Mouse (Mus musculus): ENCODE measurements around the gene Cln6.

Cln6 gene

DNA sequence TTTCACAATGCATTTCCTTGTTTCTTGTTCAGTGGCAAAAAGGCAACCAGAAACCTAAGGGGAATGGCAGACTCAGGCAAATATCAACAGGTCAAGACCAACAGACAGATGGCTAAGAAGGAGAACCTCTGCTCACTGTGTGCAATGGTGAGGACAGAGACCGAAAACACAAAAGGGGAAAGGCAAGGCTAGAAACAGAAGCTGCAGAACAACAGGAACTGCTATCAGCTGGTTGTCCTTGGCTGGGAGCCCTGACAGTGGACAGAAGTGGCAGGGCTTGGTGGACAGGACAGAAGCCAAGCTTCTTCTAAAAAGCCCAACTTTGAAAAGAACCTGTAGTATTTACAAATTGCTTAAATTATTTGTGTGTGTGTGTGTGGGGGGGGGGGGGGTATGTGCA, 55.9 kb downstream of the Cln6 start:
- no peak for DNase-seq (ENCODE audit: low spot score in 2 of 2)
